Mouse (Mus musculus) stomach, embryonic 15.5 days (tissue): ENCODE results near the gene Tbc1d14. TPM values are rescaled to one million over a fixed set of nuclear protein-coding genes. Genes with fewer than 3 reads are reported as not detected.

Experiments
- ATAC-seq: fragments of 200-750 bp; cut with Nextera tagmentation; 2 replicates; pipeline ENCODE4 v1.8.0; 2017; ENCODE audit warnings: low read depth, moderate number of reproducible peaks, moderate TSS enrichment; ENCODE audit not compliant: insufficient read depth, low FRiP score
- H3K27ac ChIP-seq: fragments of 300-500 bp; sonication (generic); 2 replicates; pipeline ENCODE4 v1.5.1; 2015; ENCODE audit warnings: mild to moderate bottlenecking, inconsistent platforms
- H3K27me3 ChIP-seq: fragments of 300-500 bp; sonication (generic); replicated peaks from 2 replicates; pipeline ENCODE4 v1.6.1; 2015; ENCODE audit warnings: inconsistent platforms
- H3K36me3 ChIP-seq: fragments of 300-500 bp; sonication (generic); 2 replicates; pipeline ENCODE4 v1.6.1; 2015; ENCODE audit warnings: inconsistent platforms
- H3K4me1 ChIP-seq: fragments of 300-500 bp; sonication (generic); 2 replicates; pipeline ENCODE4 v1.6.1; 2015; ENCODE audit warnings: inconsistent platforms
- H3K4me2 ChIP-seq: fragments of 300-500 bp; sonication (generic); 2 replicates; pipeline ENCODE4 v1.6.1; 2015; ENCODE audit warnings: mild to moderate bottlenecking, inconsistent platforms
- H3K4me3 ChIP-seq: fragments of 300-500 bp; sonication (generic); replicated peaks from 2 replicates; pipeline ENCODE4 v1.5.1; 2015; ENCODE audit warnings: inconsistent platforms
- H3K9ac ChIP-seq: fragments of 300-500 bp; sonication (generic); 2 replicates; pipeline ENCODE4 v1.6.1; 2015; ENCODE audit warnings: inconsistent platforms
- H3K9me3 ChIP-seq: fragments of 300-500 bp; sonication (generic); 2 replicates; pipeline ENCODE4 v1.6.1; 2016; ENCODE audit warnings: inconsistent platforms
- WGBS: fragments of 180-500 bp; shearing (Covaris S2); methylation state at CpG from one replicate; pipeline ENCODE4 v1.1.7; 2015; 5-methylcytosine and 5-hydroxymethylcytosine counted together
- polyA plus RNA-seq: library from polyadenylated mRNA; unstranded; fragments of >200 nt; fragmentation: Nextera tagmentation; extraction: Ambion mirVana; gene quantifications from 2 replicates; pipeline ENCODE4 v1.2.1, GENCODE M21; 2015

The Tbc1d14 gene
- polyA plus RNA-seq, 1 experiment from 2014 or later = 28.3 TPM

DNA sequence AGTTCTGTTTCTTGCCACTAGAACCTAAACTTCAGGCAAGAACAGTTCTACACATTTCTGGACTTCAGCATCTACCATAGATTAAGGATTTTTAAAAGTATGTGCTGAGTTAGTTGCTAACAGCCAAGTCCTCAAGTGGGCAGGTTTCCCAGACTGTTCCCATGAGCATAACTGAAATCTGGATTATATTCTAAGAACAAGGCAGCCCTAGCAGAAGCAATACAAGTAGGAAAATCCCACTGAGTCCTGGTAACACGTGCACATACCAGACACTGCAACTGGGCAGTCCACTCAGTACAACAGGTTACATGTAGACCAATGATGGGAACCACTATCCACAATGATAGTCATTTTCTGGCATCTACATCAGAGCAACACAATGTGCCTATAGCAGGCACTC is 17.3 kb downstream of the Tbc1d14 start:
- Histone ChIP-seq H3K9ac (no peak overlapping the region), H3K36me3 (peaks cover 3% of the 10 kb centered on the region; the same call in 1 of the 2 replicates), H3K27ac (no peak overlapping the region), H3K4me3 (no peak overlapping the region), H3K4me1 (peaks cover 18% of the 10 kb centered on the region), H3K27me3 (no peaks in the 10 kb centered on the region), H3K4me2 (no peak overlapping the region), H3K9me3 (no peaks in the 10 kb centered on the region)
- no peak for ATAC-seq
- 59% methylated on average over 1 of the region's 1 CpGs for WGBS

DNA sequence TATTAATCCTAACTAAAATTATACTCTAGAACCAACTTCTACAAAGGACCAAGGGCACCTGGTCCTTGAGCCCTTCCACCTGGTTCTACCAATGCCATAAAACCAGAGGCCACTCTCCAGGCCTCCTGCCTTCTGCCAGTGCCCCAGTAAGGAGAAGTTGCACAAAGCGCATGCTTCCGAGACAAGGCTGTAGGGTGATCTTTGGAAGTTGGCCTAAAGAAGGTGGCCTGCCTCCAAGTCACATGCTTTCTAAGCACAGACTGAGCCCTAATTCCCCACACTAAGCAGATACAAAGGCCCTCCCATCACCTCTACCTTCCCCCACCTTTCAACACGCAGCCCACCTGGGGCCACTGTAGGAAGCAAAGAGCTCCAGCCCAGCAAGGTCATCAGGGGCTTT is 17.8 kb downstream of the Tbc1d14 start:
- no peak overlapping the region for H3K4me2 ChIP-seq
- 84% methylated on average over 3 of the region's 3 CpGs for WGBS
- ATAC-seq = no peak
- H3K9ac ChIP-seq = no peak overlapping the region
- peaks cover 8% of the 10 kb centered on the region; the same call in 1 of the 2 replicates for H3K36me3 ChIP-seq
- H3K4me1 ChIP-seq = peaks cover 13% of the 10 kb centered on the region
- H3K27ac ChIP-seq = peak overlapping the region; percentile 79; the same call in 1 of the 2 replicates
- H3K4me3 ChIP-seq = no peak overlapping the region
- H3K27me3 ChIP-seq = no peaks in the 10 kb centered on the region
- H3K9me3 ChIP-seq = no peaks in the 10 kb centered on the region

DNA sequence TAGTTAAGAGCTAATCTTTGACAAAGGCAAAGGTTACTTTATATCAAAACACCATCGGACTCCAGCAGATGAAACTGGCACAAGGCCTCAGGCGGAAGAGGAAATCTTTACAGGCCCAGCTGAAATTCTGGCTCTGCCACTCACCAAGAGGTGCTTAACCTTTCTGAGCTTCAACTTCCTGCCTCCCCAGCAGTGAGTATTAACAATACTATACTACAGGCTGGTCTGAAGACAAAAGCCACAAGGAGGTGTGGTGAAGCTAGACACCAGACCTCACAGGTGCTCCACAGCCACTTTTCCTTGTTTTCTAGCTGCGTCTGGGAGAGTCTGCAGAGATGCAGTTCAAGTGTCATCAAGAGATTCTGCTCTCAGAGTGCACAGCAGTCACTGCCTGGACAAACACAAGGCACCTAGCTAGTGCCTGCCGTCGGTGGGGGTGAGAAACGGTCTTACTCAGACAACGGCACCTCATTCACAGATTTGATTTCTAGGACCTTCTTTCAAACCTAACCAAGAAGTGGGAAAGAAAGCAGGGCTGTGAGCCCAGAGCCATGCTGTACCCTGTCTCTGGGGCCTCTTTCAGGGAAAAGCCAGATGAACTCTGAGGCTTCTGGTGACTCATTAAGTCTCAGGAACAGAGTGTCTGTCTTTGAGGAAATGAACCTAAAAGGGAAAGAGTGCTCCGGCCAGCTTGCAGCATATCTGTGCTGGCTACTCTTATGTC is 18.8 kb downstream of the Tbc1d14 start:
- Histone ChIP-seq H3K4me3 (no peak overlapping the region), H3K9me3 (no peaks in the 10 kb centered on the region), H3K4me2 (no peak overlapping the region), H3K9ac (no peak overlapping the region), H3K27ac (peak overlapping the region; percentile 79), H3K27me3 (no peaks in the 10 kb centered on the region), H3K36me3 (peaks cover 8% of the 10 kb centered on the region; the same call in 1 of the 2 replicates), H3K4me1 (peaks cover 13% of the 10 kb centered on the region)
- 46% methylated on average over 8 of the region's 8 CpGs for WGBS
- ATAC-seq = peak; percentile 44; the same call in 1 of the 2 replicates

- Histone ChIP-seq H3K9ac (no peak overlapping the region), H3K4me3 (no peak overlapping the region), H3K4me1 (peaks cover 13% of the 10 kb centered on the region), H3K4me2 (no peak overlapping the region), H3K27ac (no peak overlapping the region; the same call in 1 of the 2 replicates), H3K9me3 (no peaks in the 10 kb centered on the region), H3K36me3 (peaks cover 8% of the 10 kb centered on the region; the same call in 1 of the 2 replicates), H3K27me3 (no peaks in the 10 kb centered on the region)
- ATAC-seq = no peak
- 48% methylated on average over 3 of the region's 3 CpGs for WGBS
These were observed 19.7 kb downstream of the Tbc1d14 start for GRCm38 (mm10) chr5:36573354-36573753.

DNA sequence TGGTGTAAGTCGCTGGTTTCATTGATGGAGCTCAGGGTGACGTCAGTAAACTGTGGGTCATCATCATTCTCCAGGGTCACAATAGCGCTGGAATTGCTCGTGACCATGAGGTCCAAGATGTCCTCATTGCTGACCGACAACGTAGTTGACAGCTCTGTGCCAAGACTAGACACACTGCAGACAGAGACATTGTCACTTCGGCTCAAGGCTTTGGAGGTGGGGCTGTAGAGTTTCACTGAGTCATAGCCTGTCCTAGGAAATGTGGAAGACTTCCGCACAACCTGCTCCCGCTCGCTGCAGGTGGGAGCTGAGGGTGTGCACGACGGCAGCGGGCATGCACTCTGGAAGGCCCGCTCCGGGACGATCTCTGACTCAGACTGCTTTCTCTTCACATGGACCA is 21.7 kb downstream of the Tbc1d14 start:
- WGBS = 90% methylated on average over 16 of the region's 16 CpGs
- H3K27me3 ChIP-seq = no peaks in the 10 kb centered on the region
- H3K27ac ChIP-seq = no peak overlapping the region
- peaks cover 13% of the 10 kb centered on the region for H3K4me1 ChIP-seq
- H3K36me3 ChIP-seq = peaks cover 8% of the 10 kb centered on the region; the same call in 1 of the 2 replicates
- ATAC-seq = no peak
- H3K4me2 ChIP-seq = no peak overlapping the region
- no peak overlapping the region for H3K4me3 ChIP-seq
- H3K9me3 ChIP-seq = no peaks in the 10 kb centered on the region
- H3K9ac ChIP-seq = no peak overlapping the region

DNA sequence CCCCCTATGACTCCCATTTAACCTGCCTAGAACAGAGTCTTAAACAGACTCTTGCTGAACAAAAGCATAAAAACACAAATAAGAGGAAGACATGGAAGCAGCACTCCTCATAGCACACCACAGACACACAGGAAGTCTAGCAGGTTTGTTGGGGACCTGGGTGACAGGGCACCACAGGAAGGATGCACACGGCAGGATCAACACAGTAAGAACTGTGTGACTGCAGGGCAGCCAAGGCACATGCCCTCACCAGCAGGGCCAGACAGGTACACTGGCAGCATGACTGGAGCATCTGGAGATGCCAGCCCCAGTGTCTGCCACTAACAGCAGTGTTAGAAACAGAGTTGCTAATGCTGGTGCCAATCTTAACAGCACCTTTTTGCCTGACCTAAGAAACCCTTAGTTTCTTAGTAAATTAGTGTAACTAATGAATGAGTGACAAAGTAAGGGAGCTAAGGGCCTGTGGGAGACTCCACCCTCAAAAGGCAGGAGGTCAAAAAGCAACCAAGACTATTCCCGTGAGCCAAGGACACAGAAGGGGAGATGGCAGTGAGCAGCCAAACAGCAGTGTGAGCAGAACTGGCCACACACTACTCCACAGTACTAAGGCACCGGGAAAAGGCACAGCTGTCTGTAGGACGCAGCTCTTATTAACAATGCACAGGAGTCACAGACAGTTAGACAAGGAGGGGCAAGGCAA is 22.4 kb downstream of the Tbc1d14 start:
- 81% methylated on average over 4 of the region's 4 CpGs for WGBS
- H3K9ac ChIP-seq = no peak overlapping the region
- no peaks in the 10 kb centered on the region for H3K9me3 ChIP-seq
- no peak overlapping the region for H3K4me2 ChIP-seq
- ATAC-seq = no peak
- H3K36me3 ChIP-seq = peaks cover 8% of the 10 kb centered on the region; the same call in 1 of the 2 replicates
- H3K27me3 ChIP-seq = no peaks in the 10 kb centered on the region
- no peak overlapping the region for H3K4me3 ChIP-seq
- H3K4me1 ChIP-seq = peaks cover 13% of the 10 kb centered on the region
- no peak overlapping the region for H3K27ac ChIP-seq

DNA sequence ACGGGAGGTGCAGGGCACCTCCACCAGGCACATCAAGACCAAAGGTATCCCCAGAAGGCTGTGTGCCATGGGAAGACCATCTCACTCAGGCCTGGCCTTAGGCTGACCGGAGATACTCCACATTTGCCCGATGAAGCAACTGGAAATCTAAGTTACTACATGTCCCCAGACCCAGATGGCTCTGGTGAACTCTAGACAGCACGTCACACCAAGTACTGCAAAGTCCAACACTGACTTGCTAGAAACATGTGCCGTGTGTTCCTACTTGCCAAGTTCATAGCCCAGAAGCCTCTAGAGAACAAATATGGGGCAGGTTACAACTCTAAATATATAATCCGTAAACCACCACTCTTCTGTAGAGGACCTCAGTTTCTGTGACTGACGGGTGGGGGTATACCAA is 23.0 kb downstream of the Tbc1d14 start:
- H3K9me3 ChIP-seq = no peaks in the 10 kb centered on the region
- no peak for ATAC-seq
- peaks cover 9% of the 10 kb centered on the region for H3K4me1 ChIP-seq
- 92% methylated on average over 7 of the region's 7 CpGs for WGBS
- H3K27ac ChIP-seq = no peak overlapping the region
- no peak overlapping the region for H3K4me2 ChIP-seq
- H3K27me3 ChIP-seq = no peaks in the 10 kb centered on the region
- no peak overlapping the region for H3K4me3 ChIP-seq
- no peak overlapping the region for H3K9ac ChIP-seq
- H3K36me3 ChIP-seq = peaks cover 8% of the 10 kb centered on the region; the same call in 1 of the 2 replicates

GRCm38 (mm10) chr5:36568118-36568517 is 25.0 kb downstream of the Tbc1d14 start:
- Histone ChIP-seq H3K9me3 (no peaks in the 10 kb centered on the region), H3K4me3 (no peak overlapping the region), H3K27me3 (no peaks in the 10 kb centered on the region), H3K27ac (no peak overlapping the region), H3K4me2 (no peak overlapping the region), H3K9ac (no peak overlapping the region), H3K36me3 (peaks cover 8% of the 10 kb centered on the region; the same call in 1 of the 2 replicates), H3K4me1 (no peaks in the 10 kb centered on the region)
- ATAC-seq = no peak
- WGBS = 75% methylated on average over 4 of the region's 4 CpGs

DNA sequence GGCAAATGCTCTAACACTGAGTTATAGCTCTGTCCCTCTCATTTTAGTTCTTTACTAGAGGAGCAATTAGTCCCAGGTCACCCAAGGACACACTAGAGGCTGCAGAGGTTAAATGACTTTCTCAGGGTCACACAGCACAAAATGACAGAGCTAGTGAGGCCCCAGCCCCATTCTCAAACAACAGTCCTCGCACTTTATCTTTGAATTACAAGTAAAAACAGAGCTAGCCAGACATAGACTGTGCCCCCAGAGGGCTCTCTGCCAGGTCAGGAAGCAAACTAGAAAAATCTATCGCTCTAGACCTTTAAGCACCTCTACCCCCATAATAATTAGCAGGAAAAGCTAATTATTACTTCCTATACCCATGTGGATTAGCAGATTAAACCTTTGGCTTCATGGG is 25.4 kb downstream of the Tbc1d14 start:
- Histone ChIP-seq H3K4me1 (no peaks in the 10 kb centered on the region), H3K4me3 (no peak overlapping the region), H3K9me3 (no peaks in the 10 kb centered on the region), H3K27me3 (no peaks in the 10 kb centered on the region), H3K27ac (no peak overlapping the region), H3K9ac (no peak overlapping the region), H3K36me3 (peaks cover 8% of the 10 kb centered on the region; the same call in 1 of the 2 replicates), H3K4me2 (no peak overlapping the region)
- no peak for ATAC-seq
- 61% methylated on average over 2 of the region's 2 CpGs for WGBS

DNA sequence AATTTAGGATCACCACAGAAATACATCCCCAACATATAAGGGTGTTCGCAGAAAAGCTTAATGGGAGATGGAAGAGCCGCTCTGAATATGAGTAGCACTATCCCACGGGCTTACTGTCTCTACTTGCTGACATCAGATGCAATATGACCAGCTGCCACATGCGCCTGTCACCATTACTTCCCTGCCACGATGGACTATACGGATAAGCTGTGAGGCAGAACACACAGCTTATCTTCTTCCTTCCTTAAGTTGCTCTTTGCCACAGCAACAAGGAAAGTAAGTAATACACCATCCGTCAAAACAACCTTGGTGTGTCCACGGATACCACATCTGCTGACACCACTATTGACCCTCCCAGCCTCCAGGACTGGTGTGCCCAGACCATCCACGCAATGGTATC is 28.5 kb downstream of the Tbc1d14 start:
- no peaks in the 10 kb centered on the region for H3K27me3 ChIP-seq
- H3K36me3 ChIP-seq = no peaks in the 10 kb centered on the region
- no peak for ATAC-seq
- no peak overlapping the region for H3K9ac ChIP-seq
- H3K4me3 ChIP-seq = no peak overlapping the region
- no peak overlapping the region for H3K4me2 ChIP-seq
- WGBS = 77% methylated on average over 9 of the region's 9 CpGs
- peaks cover 8% of the 10 kb centered on the region for H3K4me1 ChIP-seq
- H3K27ac ChIP-seq = no peak overlapping the region
- no peaks in the 10 kb centered on the region for H3K9me3 ChIP-seq

DNA sequence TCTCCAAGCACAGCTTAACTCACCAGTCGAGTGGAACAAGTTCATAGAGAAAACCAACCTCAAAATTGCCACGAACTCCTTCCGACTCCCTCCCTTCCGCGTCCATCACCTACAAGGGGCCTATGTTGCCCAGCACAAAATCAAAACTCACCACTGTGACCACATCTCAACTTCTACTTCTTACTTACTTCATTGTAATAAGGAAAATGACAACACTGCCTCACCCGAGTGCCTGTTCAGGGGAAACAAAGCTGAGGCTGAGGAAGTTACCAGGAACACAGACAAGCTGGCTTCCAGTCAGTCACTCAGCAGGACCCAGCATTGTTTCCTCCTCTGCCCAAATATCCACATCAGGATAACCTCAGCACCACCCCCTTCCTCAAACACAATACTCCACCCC is 29.3 kb downstream of the Tbc1d14 start:
- no peak for ATAC-seq
- Histone ChIP-seq H3K27me3 (no peaks in the 10 kb centered on the region), H3K4me3 (no peak overlapping the region), H3K36me3 (no peaks in the 10 kb centered on the region), H3K9me3 (no peaks in the 10 kb centered on the region), H3K9ac (no peak overlapping the region), H3K4me2 (no peak overlapping the region), H3K27ac (no peak overlapping the region), H3K4me1 (peaks cover 9% of the 10 kb centered on the region)
- WGBS = 77% methylated on average over 6 of the region's 6 CpGs

DNA sequence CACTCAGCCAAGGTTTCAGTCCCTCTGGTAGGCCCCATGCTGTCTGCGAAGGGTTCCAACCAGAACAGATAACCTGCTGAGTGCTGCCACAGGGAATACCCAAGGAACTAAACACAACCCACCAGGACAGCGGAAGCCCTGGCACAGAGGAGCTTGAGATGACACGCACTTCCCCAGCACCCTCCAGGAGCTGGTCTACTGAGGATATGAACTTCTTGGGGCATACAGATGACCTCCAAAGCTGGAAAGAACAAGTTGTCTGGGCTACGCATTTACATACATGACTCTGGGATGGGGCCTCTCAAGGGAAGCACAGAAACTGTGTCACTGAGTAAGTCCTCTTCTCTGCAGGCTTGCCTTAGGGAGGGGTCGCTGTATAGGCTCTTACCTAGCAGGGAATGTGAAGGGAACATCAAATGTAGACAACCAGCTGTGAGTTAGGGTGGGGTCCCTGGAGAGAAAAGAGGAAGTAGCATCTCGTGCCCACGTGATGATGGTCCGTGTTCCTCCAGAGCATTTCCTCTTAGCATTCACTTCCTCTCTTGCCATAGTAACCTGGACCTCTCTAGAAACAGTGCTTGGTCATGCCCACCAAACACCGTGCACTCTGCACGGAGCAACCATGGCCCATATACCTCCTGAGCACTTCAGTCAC is 30.2 kb downstream of the Tbc1d14 start:
- H3K9ac ChIP-seq = no peak overlapping the region
- no peak overlapping the region for H3K4me2 ChIP-seq
- ATAC-seq = no peak
- WGBS = 83% methylated on average over 10 of the region's 10 CpGs
- no peaks in the 10 kb centered on the region for H3K9me3 ChIP-seq
- H3K36me3 ChIP-seq = no peaks in the 10 kb centered on the region
- peaks cover 11% of the 10 kb centered on the region for H3K4me1 ChIP-seq
- H3K27me3 ChIP-seq = no peaks in the 10 kb centered on the region
- H3K4me3 ChIP-seq = no peak overlapping the region
- H3K27ac ChIP-seq = no peak overlapping the region
